Mouse (Mus musculus) lung, postnatal 0 days (tissue): Measurements from ENCODE around the gene Smox. TPM values are rescaled to one million over a fixed set of nuclear protein-coding genes. Genes with fewer than 3 reads are reported as not detected.

Experiments used
- ATAC-seq: fragments of 200-750 bp; cut with Nextera tagmentation; 2 replicates; pipeline ENCODE4 v1.8.0; 2017; ENCODE audit warnings: moderate library complexity
- DNase-seq: peaks from one replicate; pipeline ENCODE4 v3.0.0-alpha.2; 2016; ENCODE audit warnings: low spot score
- H3K27ac ChIP-seq: fragments of 300-500 bp; sonication (generic); 2 replicates; pipeline ENCODE4 v1.5.1; 2014; ENCODE audit warnings: antibody characterized with exemption, mild to moderate bottlenecking, low read length, mixed read lengths
- H3K27me3 ChIP-seq: fragments of 300-500 bp; sonication (generic); replicated peaks from 2 replicates; pipeline ENCODE4 v1.6.1; 2014; ENCODE audit warnings: low read length, mixed read lengths; ENCODE audit not compliant: insufficient read depth
- H3K36me3 ChIP-seq: fragments of 300-500 bp; sonication (generic); 2 replicates; pipeline ENCODE4 v1.6.1; 2014; ENCODE audit warnings: low read length, mixed read lengths; ENCODE audit not compliant: insufficient read depth
- H3K4me1 ChIP-seq: fragments of 300-500 bp; sonication (generic); 2 replicates; pipeline ENCODE4 v1.6.1; 2014; ENCODE audit warnings: antibody characterized with exemption, low read depth, low read length, mixed read lengths; ENCODE audit not compliant: insufficient read depth
- H3K4me2 ChIP-seq: fragments of 300-500 bp; sonication (generic); replicated peaks from 2 replicates; pipeline ENCODE4 v1.6.1; 2014; ENCODE audit warnings: low read depth, mild to moderate bottlenecking, low read length, moderate library complexity, mixed read lengths
- H3K4me3 ChIP-seq: fragments of 300-500 bp; sonication (generic); 2 replicates; pipeline ENCODE4 v1.5.1; 2014; ENCODE audit warnings: low read depth, low read length
- H3K9ac ChIP-seq: fragments of 300-500 bp; sonication (generic); replicated peaks from 2 replicates; pipeline ENCODE4 v1.6.1; 2014; ENCODE audit warnings: low read depth, mild to moderate bottlenecking
- H3K9me3 ChIP-seq: fragments of 300-500 bp; sonication (generic); 2 replicates; pipeline ENCODE4 v1.6.1; 2016; ENCODE audit warnings: low read length, mixed read lengths
- CTCF ChIP-seq: IDR thresholded peaks from 2 replicates; pipeline ENCODE4 v1.5.1; 2016; ENCODE audit warnings: antibody characterized with exemption, mild to moderate bottlenecking
- EP300 ChIP-seq: IDR thresholded peaks from 2 replicates; pipeline ENCODE4 v1.6.1; 2016; ENCODE audit warnings: antibody characterized with exemption, mild to moderate bottlenecking, control low read depth
- WGBS: fragments of 180-500 bp; shearing (Covaris S2); extraction: QIAGEN DNeasy Blood & Tissue Kit; methylation state at CpG from one replicate; pipeline ENCODE4 v1.1.7; 2014; 5-methylcytosine and 5-hydroxymethylcytosine counted together
- polyA plus RNA-seq: library from polyadenylated mRNA; unstranded; fragments of >200 nt; fragmentation: Nextera tagmentation; extraction: Ambion mirVana; gene quantifications from 2 replicates; pipeline ENCODE4 v1.2.1, GENCODE M21; 2015

Gene Smox
- polyA plus RNA-seq, 1 experiment from 2014 or later: 31.0 TPM

DNA sequence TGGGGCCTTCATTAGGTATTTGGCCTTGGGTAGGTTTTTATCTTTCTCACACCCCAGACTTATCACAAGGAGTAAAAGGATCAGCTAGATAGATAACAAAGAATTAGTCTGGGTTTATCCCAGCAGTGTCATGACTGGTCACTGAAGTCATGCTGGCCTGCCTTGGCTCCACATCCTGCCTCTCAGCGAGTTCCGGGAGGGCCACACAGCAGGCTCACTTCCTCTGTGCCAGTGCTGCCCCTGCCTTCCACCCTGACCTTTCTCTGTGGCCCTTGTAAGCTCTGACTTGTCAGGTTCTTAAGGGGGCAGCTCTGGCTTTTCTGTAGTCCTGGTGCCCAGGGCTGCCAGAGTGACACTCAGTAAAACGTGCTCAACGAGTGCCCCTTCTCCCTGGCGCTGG is 11.3 kb downstream of the Smox start:
- Histone ChIP-seq H3K9ac (no peak overlapping the region), H3K27me3 (no peaks in the 10 kb centered on the region), H3K4me1 (0 out of 2 replicates have a peak, but pooled peaks cover 4% of the 10 kb centered on the region), H3K4me3 (no peak overlapping the region), H3K36me3 (no peaks in the 10 kb centered on the region), H3K27ac (no peak overlapping the region), H3K9me3 (no peaks in the 10 kb centered on the region), H3K4me2 (no peak overlapping the region)
- WGBS: 58% methylated on average over 5 of the region's 5 CpGs
- no peak for TF ChIP-seq CTCF
- no peak for TF ChIP-seq EP300
- ATAC-seq (0 out of 2 replicates have a peak, but pooled peaks have one; percentile 32), DNase-seq (no peak)

DNA sequence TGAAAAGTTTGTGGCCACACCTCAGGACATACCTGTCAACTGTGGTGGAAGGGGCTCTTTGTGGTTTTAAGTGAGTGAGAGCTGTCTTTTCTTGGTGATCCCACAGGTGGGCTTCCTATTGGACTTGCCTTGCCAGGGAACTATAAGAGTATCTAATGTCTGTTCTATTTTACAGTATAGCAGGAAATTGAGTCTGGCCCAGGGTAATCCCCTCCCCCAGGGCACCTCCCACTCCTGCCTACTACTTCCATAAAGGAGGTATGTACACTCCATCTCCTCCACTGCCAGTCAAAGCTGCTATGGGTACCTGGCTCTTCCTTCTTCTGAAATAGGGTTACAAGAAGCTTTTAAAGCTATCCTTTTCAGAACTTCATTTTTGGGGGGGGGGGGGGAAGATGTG is 14.1 kb downstream of the Smox start:
- no peaks in the 10 kb centered on the region for H3K9me3 ChIP-seq
- TF ChIP-seq CTCF (no peak), EP300 (no peak)
- H3K27ac ChIP-seq: no peak overlapping the region
- no peaks in the 10 kb centered on the region for H3K36me3 ChIP-seq
- H3K4me1 ChIP-seq: peaks cover 8% of the 10 kb centered on the region
- H3K27me3 ChIP-seq: no peaks in the 10 kb centered on the region
- H3K4me2 ChIP-seq: no peak overlapping the region
- DNase-seq (no peak), ATAC-seq (no peak)
- no peak overlapping the region for H3K4me3 ChIP-seq
- H3K9ac ChIP-seq: no peak overlapping the region

DNA sequence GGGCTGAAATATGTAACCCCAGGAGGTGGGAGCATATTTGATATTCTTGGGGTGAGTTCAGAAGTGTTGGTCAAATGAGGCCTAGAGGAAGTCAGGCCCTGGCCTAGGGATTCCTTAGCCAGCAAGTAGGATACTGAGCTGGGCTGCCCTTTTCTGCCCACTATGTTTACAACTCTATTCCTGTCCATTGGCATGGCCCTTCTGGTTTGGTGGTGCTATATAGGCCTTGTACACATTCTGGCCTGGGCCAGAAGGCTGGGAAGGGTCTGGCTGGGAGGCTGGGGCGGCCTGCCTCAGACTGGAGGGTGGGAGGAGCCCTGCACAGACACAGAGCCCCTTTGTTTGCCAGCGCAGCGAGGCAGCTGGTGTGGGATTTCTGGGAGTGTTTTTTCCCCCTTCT is 15.1 kb downstream of the Smox start:
- no peaks in the 10 kb centered on the region for H3K9me3 ChIP-seq
- no peak overlapping the region for H3K4me2 ChIP-seq
- no peak overlapping the region for H3K27ac ChIP-seq
- H3K27me3 ChIP-seq: no peaks in the 10 kb centered on the region
- DNase-seq: no peak
- no peak overlapping the region for H3K9ac ChIP-seq
- WGBS: 49% methylated on average over 3 of the region's 3 CpGs
- no peaks in the 10 kb centered on the region for H3K36me3 ChIP-seq
- no peak overlapping the region for H3K4me3 ChIP-seq
- TF ChIP-seq CTCF (no peak), EP300 (no peak)
- ATAC-seq: no peak
- H3K4me1 ChIP-seq: peaks cover 8% of the 10 kb centered on the region

GRCm38 (mm10) chr2:131508501-131508900 is 17.2 kb downstream of the Smox start:
- Histone ChIP-seq H3K9ac (no peak overlapping the region), H3K4me2 (no peak overlapping the region), H3K27me3 (no peaks in the 10 kb centered on the region), H3K27ac (no peak overlapping the region), H3K4me3 (no peak overlapping the region), H3K9me3 (no peaks in the 10 kb centered on the region), H3K4me1 (peaks cover 8% of the 10 kb centered on the region), H3K36me3 (no peaks in the 10 kb centered on the region)
- 31% methylated on average over 2 of the region's 2 CpGs for WGBS
- ATAC-seq: no peak
- no peak for TF ChIP-seq EP300
- no peak for DNase-seq

GRCm38 (mm10) chr2:131509671-131510313 is 18.5 kb downstream of the Smox start:
- H3K9me3 ChIP-seq: no peaks in the 10 kb centered on the region
- TF ChIP-seq CTCF: peak; percentile 85
- TF ChIP-seq EP300: no peak; the same call in 1 of the 2 replicates
- H3K27me3 ChIP-seq: no peaks in the 10 kb centered on the region
- no peak overlapping the region for H3K9ac ChIP-seq
- peak; percentile 94 for ATAC-seq
- peak; percentile 89 for DNase-seq
- no peaks in the 10 kb centered on the region for H3K36me3 ChIP-seq
- H3K4me1 ChIP-seq: peaks cover 12% of the 10 kb centered on the region
- peak overlapping the region; percentile 47 for H3K4me2 ChIP-seq
- no peak overlapping the region for H3K4me3 ChIP-seq
- H3K27ac ChIP-seq: 0 out of 2 replicates have a peak overlapping the region, but pooled peaks have one; percentile 27
- whole genome bisulfite sequencing: 8% methylated on average over 17 of the region's 17 CpGs

GRCm38 (mm10) chr2:131510531-131510930 is 19.2 kb downstream of the Smox start:
- Histone ChIP-seq H3K27ac (no peak overlapping the region), H3K9me3 (no peaks in the 10 kb centered on the region), H3K9ac (no peak overlapping the region), H3K4me1 (peaks cover 12% of the 10 kb centered on the region), H3K4me2 (no peak overlapping the region), H3K36me3 (no peaks in the 10 kb centered on the region), H3K27me3 (no peaks in the 10 kb centered on the region), H3K4me3 (no peak overlapping the region)
- WGBS: 68% methylated on average over 5 of the region's 5 CpGs
- DNase-seq (no peak), ATAC-seq (no peak)
- TF ChIP-seq EP300: no peak
- no peak for TF ChIP-seq CTCF

DNA sequence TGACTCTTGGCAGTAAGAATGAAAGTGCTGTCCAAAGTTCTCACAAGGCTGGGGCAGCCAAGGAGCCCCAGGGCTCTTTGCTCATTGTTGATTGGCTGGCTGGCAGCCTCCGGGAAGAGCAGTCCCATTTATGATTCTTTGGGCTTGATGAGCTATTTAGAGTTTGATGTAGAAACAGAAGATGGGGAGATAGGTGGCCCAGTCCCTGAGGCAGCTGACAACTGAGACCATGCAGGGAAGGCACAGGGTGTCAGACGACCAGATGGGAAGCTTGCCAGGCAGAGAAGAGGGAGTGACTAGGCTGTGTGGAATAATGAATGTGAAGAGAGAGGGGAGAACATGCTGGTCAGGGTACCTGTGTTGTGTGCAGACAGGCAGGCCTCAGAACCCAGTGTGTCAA is 22.2 kb downstream of the Smox start:
- Histone ChIP-seq H3K9ac (no peak overlapping the region), H3K9me3 (no peaks in the 10 kb centered on the region), H3K4me2 (no peak overlapping the region), H3K4me1 (peaks cover 5% of the 10 kb centered on the region), H3K27me3 (no peaks in the 10 kb centered on the region), H3K36me3 (no peaks in the 10 kb centered on the region), H3K27ac (no peak overlapping the region), H3K4me3 (no peak overlapping the region)
- DNase-seq (no peak), ATAC-seq (no peak)
- no peak for TF ChIP-seq EP300
- TF ChIP-seq CTCF: no peak
- WGBS: 42% methylated on average over 2 of the region's 2 CpGs
